Mouse (Mus musculus): ENCODE measurements around the gene Phka2.

Gene Phka2

DNA sequence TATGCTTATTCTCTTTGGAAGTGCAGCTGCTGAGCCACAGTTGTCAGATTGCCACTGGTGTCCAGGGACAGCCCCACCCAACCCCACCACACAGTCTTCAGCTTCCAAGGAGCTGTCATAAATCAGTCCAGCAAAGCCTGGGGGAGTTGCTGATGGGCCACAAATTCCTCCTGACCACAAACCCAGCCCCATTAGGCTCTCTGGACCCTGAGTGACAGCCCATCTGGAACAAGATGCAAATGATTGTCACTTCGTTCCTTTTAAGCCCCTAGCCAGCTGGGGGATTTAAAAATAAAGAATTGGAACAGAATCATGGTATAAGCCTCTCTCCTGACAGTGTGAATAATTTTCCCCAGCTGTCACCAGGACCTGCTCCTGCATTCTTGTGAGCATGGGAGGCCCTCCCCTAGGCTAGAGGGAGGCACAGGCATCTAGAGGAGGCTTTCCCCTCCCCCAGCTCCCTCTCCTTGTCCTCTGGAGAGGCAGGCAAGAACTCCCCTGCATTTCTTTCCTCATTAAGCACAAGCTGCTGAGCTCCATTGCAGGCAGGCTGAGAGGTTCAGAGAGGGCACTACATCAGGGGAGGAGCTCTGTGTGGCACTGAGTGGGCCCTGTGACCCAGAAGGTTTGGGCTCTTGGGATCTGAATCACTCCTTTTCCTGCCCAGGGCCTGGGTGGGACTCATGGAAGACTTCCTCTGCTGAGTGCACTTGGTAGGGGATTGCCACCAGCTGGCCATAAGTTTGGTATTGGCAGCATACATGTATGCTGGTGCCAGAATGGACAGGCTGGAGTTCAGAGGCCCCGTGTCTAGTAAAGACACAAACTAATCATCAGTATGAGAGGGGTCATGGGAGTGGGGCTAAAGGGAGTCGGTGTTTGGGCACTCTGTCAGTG lies 96.8 kb downstream of the Phka2 start:
- no peak for DNase-seq (ENCODE audit: low spot score in 2 of 2)

GRCm38 (mm10) chrX:160601053-160601452 lies 99.1 kb downstream of the Phka2 start:
- DNase-seq (ENCODE audit: low spot score in 2 of 2): no peak

- no peak for DNase-seq (ENCODE audit: low spot score in 2 of 2)
Measured at GRCm38 (mm10) chrX:160602770-160603169, 100.8 kb downstream of the Phka2 start.

- DNase-seq (ENCODE audit: low spot score in 2 of 2): no peak
Measured at GRCm38 (mm10) chrX:160603316-160603715, 101.3 kb downstream of the Phka2 start.

GRCm38 (mm10) chrX:160603981-160604541 lies 102.1 kb downstream of the Phka2 start:
- no peak for DNase-seq (ENCODE audit: low spot score in 2 of 2)

GRCm38 (mm10) chrX:160609849-160610248 lies 107.9 kb downstream of the Phka2 start:
- peak in 1 of 2 experiments; percentile 30 for DNase-seq (ENCODE audit: low spot score in 2 of 2)

DNA sequence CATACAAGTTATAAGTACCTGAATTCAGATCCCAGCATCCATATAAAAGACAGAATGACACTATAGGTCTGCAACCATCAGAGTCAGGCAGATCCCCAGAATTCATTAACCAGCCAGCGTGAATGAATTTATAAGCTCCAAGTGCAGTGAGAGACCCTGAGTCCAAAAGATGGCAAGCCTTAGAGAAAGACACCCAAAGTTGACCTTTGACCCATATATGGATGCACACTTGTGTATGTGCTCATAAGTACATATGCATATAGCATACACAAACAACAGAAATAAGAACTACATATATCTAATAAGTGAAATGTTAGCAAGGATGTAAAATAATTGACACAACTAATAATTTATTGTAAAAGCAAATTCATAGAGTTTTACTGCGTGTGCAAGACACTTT lies 108.5 kb downstream of the Phka2 start:
- no peak for DNase-seq (ENCODE audit: low spot score in 2 of 2)

DNA sequence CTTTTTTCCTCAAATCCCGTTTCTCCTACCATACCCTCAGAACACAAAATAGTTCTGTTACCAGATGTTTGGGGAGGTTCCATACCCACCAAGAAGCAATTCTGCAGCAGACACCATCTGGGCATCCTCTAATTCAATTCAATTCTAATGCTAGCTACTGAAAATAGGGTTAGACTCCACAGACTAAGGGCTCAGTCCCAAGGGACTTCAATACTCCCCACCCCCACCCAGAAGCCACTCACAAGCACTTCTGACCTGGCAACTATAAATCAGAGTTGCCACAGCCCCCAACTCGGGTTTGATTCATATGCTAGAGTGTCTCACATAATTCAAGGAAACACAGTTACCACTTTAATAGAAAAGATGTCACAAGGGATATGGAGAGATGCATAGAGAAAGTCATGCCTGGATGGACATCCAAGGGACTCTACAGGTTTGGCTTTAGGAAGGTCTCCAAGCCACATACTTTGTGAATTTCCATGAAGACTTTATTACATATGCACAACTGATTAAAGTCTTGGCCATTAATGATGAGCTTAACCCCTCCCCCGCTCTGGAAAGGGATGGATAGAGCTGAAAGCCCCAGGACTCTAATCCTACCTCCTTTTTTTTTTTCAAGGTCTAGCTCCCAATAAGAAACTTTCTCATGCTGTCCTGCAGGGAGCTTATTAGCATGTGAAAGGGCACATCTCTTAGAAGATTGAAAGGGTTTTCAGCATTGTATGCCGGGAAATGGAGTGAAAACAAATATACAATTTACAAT lies 109.1 kb downstream of the Phka2 start:
- no peak for DNase-seq (ENCODE audit: low spot score in 2 of 2)
